Mouse (Mus musculus) intestine, embryonic 14.5 days (tissue): ENCODE measurements around the gene Gm28230. TPM values are rescaled to one million over a fixed set of nuclear protein-coding genes. Genes with fewer than 3 reads are reported as not detected.

Source experiments
- ATAC-seq: fragments of 200-750 bp; cut with Nextera tagmentation; replicated peaks from 2 replicates; pipeline ENCODE4 v1.8.0; 2017; ENCODE audit warnings: low read depth, moderate number of reproducible peaks, moderate TSS enrichment, moderate library complexity; ENCODE audit not compliant: low FRiP score, low TSS enrichment
- DNase-seq: peaks from one replicate; pipeline ENCODE4 v3.0.0-alpha.2; 2018; ENCODE audit warnings: low spot score
- H3K27ac ChIP-seq: fragments of 300-500 bp; sonication (generic); 2 replicates; pipeline ENCODE4 v1.5.1; 2014; ENCODE audit warnings: low read depth, mild to moderate bottlenecking, control low read depth
- H3K27me3 ChIP-seq: fragments of 300-500 bp; sonication (generic); replicated peaks from 2 replicates; pipeline ENCODE4 v1.6.1; 2014; ENCODE audit warnings: low read length, control low read depth; ENCODE audit not compliant: control insufficient read depth, insufficient read depth
- H3K36me3 ChIP-seq: fragments of 300-500 bp; sonication (generic); 2 replicates; pipeline ENCODE4 v1.6.1; 2014; ENCODE audit warnings: low read length, control low read depth; ENCODE audit not compliant: control insufficient read depth, insufficient read depth
- H3K4me1 ChIP-seq: fragments of 300-500 bp; sonication (generic); replicated peaks from 2 replicates; pipeline ENCODE4 v1.6.1; 2014; ENCODE audit warnings: low read length, control low read depth, mixed read lengths; ENCODE audit not compliant: control insufficient read depth, insufficient read depth
- H3K4me2 ChIP-seq: fragments of 300-500 bp; sonication (generic); 2 replicates; pipeline ENCODE4 v1.6.1; 2014; ENCODE audit warnings: low read length
- H3K4me3 ChIP-seq: fragments of 300-500 bp; sonication (generic); 2 replicates; pipeline ENCODE4 v1.5.1; 2014; ENCODE audit warnings: low read depth, low read length, control low read depth, mixed read lengths
- H3K9ac ChIP-seq: fragments of 300-500 bp; sonication (generic); 2 replicates; pipeline ENCODE4 v1.6.1; 2014; ENCODE audit warnings: mild to moderate bottlenecking, low read length
- H3K9me3 ChIP-seq: fragments of 300-500 bp; sonication (generic); 2 replicates; pipeline ENCODE4 v1.6.1; 2016; ENCODE audit warnings: low read length, control low read depth; ENCODE audit not compliant: control insufficient read depth
- WGBS: fragments of 180-500 bp; shearing (Covaris S2); extraction: QIAGEN DNeasy Blood & Tissue Kit; methylation state at CpG from one replicate; pipeline ENCODE4 v1.1.7; 2014; 5-methylcytosine and 5-hydroxymethylcytosine counted together
- polyA plus RNA-seq: library from polyadenylated mRNA; unstranded; fragments of >200 nt; fragmentation: Nextera tagmentation; extraction: Ambion mirVana; gene quantifications from 2 replicates; pipeline ENCODE4 v1.2.1, GENCODE M21; 2014

Gene Gm28230
- polyA plus RNA-seq, 1 experiment from 2014 or later, result 0.38 TPM

DNA sequence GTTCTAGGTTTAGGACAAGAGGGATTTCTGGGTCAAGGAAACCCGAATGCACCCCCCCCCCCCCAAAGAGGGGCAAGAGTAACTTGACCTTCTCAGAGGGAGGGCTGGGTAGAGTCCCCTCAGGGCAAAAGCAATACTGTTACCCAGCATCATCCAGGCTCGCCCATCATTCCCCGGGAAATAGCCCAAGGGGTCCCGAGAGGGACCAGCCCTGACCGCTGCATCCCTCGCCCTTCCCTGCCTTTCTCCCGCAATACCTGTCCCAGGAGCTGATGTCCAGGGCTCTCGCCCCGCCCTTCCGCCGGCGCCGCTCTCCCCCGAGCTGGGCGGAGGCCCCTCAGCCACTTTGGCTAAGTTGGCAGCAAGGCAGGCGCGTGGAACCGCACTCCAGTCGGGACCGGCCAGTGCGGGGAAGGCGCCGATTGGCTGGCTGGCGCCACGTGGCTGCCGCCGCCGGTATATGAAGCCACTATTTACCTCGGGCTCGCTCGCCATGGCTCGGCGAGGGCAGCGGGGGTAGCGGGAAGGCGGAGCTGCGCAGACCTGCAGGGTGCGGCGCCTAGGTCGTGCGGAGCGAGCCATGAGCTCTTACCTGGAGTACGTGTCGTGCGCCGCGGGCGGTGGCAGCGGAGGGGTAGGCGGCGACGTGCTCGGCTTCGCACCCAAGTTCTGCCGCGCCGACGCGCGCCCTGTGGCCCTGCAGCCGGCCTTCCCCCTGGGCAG is 36.2 kb downstream of the Gm28230 start, which contains the start of gene Hoxd1:
Gene Hoxd1 (plus strand): TSS at position 459 of the 723 bp plus-strand sequence.
- Histone ChIP-seq H3K4me3 (peak within 1 kb of the TSS; percentile 37), H3K27ac (no peak within 1 kb of the TSS), H3K9ac (no peak within 1 kb of the TSS), H3K4me1 (peaks cover 16% of the 10 kb centered on the region), H3K27me3 (peaks cover 82% of the 10 kb centered on the region), H3K9me3 (no peaks in the 10 kb centered on the region), H3K36me3 (no peaks in the 10 kb centered on the region), H3K4me2 (peak within 1 kb of the TSS; percentile 69)
- ATAC-seq (peak; percentile 89), DNase-seq (peak; percentile 78)
- WGBS, result under 1% methylated on average over 49 of the region's 61 CpGs

DNA sequence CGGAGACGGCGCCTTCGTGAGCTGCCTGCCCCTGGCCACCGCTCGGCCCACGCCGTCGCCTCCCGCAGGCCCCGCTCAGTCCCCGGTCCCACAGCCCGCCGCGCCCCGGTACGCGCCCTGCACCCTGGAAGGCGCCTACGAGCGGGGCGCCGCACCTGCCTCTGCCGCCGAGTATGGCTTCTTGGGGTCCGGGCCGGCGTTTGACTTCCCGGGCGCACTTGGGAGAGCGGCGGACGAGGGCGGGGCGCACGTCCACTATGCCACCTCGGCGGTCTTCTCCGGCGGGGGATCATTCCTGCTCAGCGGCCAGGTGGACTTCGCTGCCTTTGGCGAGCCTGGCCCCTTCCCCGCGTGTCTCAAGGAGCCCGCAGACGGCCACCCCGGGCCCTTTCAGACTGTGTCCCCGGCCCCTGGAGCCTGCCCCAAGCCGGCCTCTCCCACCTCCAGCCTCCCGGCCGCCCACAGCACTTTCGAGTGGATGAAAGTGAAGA is 36.8 kb downstream of the Gm28230 start:
- Histone ChIP-seq H3K4me2 (peak overlapping the region; percentile 69), H3K4me1 (peaks cover 16% of the 10 kb centered on the region), H3K27ac (no peak overlapping the region), H3K27me3 (peaks cover 77% of the 10 kb centered on the region), H3K36me3 (no peaks in the 10 kb centered on the region), H3K4me3 (peak overlapping the region; percentile 37), H3K9me3 (no peaks in the 10 kb centered on the region), H3K9ac (no peak overlapping the region)
- 1% methylated on average over 51 of the region's 53 CpGs for WGBS
- DNase-seq, result peak; percentile 58
- ATAC-seq, result peak; percentile 60

DNA sequence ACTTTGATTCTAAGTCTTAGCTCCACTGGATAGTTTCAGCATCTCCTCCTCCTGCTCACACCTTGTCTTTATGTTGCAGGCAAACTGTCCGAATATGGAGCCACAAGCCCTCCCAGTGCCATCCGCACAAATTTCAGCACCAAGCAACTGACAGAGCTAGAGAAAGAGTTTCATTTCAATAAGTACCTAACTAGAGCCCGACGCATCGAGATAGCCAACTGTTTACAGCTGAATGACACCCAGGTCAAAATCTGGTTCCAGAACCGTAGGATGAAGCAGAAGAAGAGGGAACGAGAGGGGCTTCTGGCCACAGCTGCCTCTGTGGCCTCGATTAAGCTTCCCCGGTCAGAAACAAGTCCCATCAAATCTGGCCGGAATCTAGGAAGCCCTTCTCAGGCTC is 37.4 kb downstream of the Gm28230 start:
- 33% methylated on average over 10 of the region's 10 CpGs for WGBS
- no peak overlapping the region for H3K4me3 ChIP-seq
- H3K27ac ChIP-seq, result no peak overlapping the region
- H3K36me3 ChIP-seq, result no peaks in the 10 kb centered on the region
- no peaks in the 10 kb centered on the region for H3K9me3 ChIP-seq
- H3K4me1 ChIP-seq, result peaks cover 16% of the 10 kb centered on the region
- no peak for ATAC-seq
- DNase-seq, result peak; percentile 61
- H3K9ac ChIP-seq, result no peak overlapping the region
- H3K4me2 ChIP-seq, result no peak overlapping the region
- peaks cover 73% of the 10 kb centered on the region for H3K27me3 ChIP-seq

DNA sequence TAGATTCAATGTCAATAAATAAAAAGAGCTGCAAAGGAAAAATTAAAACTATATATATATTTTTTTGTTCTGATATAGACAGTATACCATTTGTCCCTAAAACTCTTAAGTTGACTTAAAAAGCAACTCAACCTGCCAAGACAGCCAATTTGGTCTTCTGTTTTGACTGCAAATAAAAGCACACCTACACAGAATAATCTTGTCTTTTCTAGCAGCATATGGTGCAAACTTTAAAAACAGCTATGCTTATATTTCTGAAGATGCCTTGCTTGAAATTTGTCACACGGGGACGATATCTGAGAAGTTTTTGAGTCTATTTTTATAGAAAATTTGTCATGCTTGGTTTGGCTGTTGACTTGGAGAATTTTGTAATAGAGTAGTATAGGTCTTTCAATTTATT is 47.8 kb downstream of the Gm28230 start:
- no peak overlapping the region for H3K27ac ChIP-seq
- DNase-seq (no peak), ATAC-seq (no peak)
- WGBS, result 92% methylated on average over 2 of the region's 2 CpGs
- H3K4me1 ChIP-seq, result no peaks in the 10 kb centered on the region
- no peak overlapping the region for H3K9ac ChIP-seq
- H3K9me3 ChIP-seq, result no peaks in the 10 kb centered on the region
- no peak overlapping the region for H3K4me2 ChIP-seq
- no peaks in the 10 kb centered on the region for H3K36me3 ChIP-seq
- no peaks in the 10 kb centered on the region for H3K27me3 ChIP-seq
- H3K4me3 ChIP-seq, result no peak overlapping the region

DNA sequence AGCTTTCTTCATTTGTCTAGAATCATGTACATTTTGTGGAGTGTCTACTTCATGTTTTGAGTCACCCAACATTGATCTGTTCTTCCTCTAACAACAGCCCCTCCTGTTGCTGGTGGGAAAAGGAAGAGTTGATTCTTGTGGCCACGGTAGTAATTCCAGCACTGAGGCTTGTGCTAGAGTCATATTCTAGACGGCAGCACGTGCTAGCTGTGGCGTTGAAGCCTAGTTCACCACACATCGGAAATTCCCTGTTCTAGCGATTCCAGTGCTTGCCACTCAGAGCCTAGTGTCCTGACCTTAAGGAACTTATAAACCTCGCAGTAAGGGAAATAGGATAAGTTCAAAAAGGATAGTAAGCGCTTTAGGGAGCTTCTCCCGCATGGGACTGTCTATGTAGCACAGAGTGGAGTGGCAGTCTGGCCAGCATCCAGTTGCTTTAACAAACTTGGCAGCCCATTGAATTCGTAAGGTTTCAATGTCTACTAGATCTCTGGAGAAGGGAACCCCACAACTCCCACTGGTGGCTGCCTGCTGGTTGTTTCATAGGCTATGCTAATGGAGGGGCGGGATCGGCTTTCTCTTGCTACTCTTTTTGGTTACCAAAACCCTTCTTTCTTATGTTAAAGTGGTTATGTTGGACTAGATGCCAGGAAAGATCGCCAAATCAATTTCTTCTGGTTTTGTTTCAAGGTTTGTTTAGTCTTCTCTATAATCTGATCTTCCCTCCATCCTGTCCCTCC is 51.2 kb downstream of the Gm28230 start:
- Histone ChIP-seq H3K4me3 (no peak overlapping the region), H3K4me1 (no peaks in the 10 kb centered on the region), H3K9ac (no peak overlapping the region), H3K27ac (no peak overlapping the region), H3K36me3 (no peaks in the 10 kb centered on the region), H3K9me3 (no peaks in the 10 kb centered on the region), H3K4me2 (no peak overlapping the region), H3K27me3 (no peaks in the 10 kb centered on the region)
- 70% methylated on average over 13 of the region's 13 CpGs for WGBS
- no peak for ATAC-seq
- DNase-seq, result no peak

DNA sequence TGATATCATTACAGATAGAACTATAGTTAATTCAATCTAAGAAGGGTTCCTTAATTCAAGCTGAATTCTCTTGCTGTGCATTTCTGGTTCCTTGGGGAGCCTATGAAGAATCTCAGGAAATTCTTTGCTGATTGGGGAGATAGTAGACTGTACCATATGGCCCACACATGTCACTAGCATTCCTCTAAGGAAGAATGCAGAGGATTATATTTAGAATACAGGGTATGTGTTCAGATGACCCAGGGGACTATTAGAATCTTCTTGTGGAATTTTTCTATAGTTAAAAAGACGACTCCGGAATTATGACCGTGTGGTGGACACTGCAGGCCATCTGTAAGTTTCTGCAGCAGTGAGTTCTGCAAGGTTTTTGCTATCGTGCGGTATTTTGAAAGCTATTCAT is 54.9 kb downstream of the Gm28230 start:
- ATAC-seq (no peak), DNase-seq (no peak)
- Histone ChIP-seq H3K4me3 (no peak overlapping the region), H3K27ac (no peak overlapping the region), H3K4me1 (no peaks in the 10 kb centered on the region), H3K27me3 (no peaks in the 10 kb centered on the region), H3K9ac (no peak overlapping the region), H3K9me3 (no peaks in the 10 kb centered on the region), H3K36me3 (no peaks in the 10 kb centered on the region), H3K4me2 (no peak overlapping the region)
- 73% methylated on average over 5 of the region's 5 CpGs for WGBS

DNA sequence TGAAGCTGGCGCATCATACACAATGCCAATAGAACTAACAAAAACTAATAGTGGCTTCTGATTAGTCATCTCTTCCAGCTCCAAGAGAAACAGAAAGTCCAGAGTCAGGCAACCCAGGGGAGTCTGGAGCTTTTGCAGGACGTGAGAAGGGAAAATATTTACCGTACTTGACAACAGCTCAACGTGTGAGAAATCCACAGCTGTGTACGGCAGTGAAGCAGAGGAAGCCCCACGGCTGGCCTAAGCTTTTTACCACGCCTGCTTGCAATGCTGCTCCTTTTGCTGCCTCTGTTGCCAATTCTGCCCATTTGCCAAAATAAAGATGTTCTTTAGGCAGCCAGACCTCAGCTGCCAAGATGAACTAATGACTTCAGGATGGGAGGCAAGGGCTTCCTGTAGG is 69.0 kb downstream of the Gm28230 start:
- 29% methylated on average over 7 of the region's 7 CpGs for WGBS
- Histone ChIP-seq H3K9me3 (no peaks in the 10 kb centered on the region), H3K27ac (no peak overlapping the region), H3K4me3 (no peak overlapping the region), H3K4me2 (no peak overlapping the region), H3K9ac (no peak overlapping the region), H3K36me3 (no peaks in the 10 kb centered on the region), H3K27me3 (no peaks in the 10 kb centered on the region), H3K4me1 (no peaks in the 10 kb centered on the region; the same call in 1 of the 2 replicates)
- ATAC-seq (no peak), DNase-seq (no peak)
